Mouse (Mus musculus) CH12F3 (cell line): ENCODE data around the gene Vps13c.

Source experiments
- in situ Hi-C: fragments of 300-500 bp; cut with MboI; formaldehyde crosslinking; loops from 2 replicates; pipeline ENCODE4 v1.14.3; 2020; ENCODE audit warnings: low sequenced_read_pairs

Vps13c gene

DNA sequence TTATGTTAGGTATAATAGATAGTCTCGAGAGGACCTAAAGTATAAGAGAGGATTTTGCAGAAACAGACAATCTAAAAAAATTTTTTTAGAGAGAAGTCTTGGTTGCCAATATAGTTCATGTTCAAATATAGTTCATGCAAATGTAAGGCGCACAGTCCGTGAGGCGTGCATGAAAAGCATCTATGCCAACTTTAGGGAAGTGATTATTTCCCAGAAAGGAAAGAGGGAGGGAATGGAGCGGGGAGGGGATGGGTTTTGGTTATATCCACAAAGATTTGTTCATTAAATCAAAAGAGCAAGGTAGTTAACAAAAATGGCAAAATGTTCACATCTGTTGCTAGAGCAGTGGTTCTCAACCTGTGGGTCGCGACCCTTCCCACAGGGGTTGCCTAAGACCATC lies 166.4 kb downstream of the Vps13c start:
- in situ Hi-C loops, result loop anchor here (25.0 kb wide), 2 partner anchors 1356 to 1456 kb away; partner anchors contain the start of gene Anxa2

- in situ Hi-C loops, result loop anchor here (25.0 kb wide), 2 partner anchors 1347 to 1447 kb away; partner anchors contain the start of gene Anxa2
Measured at GRCm38 (mm10) chr9:68014991-68015396, 174.8 kb downstream of the Vps13c start.

DNA sequence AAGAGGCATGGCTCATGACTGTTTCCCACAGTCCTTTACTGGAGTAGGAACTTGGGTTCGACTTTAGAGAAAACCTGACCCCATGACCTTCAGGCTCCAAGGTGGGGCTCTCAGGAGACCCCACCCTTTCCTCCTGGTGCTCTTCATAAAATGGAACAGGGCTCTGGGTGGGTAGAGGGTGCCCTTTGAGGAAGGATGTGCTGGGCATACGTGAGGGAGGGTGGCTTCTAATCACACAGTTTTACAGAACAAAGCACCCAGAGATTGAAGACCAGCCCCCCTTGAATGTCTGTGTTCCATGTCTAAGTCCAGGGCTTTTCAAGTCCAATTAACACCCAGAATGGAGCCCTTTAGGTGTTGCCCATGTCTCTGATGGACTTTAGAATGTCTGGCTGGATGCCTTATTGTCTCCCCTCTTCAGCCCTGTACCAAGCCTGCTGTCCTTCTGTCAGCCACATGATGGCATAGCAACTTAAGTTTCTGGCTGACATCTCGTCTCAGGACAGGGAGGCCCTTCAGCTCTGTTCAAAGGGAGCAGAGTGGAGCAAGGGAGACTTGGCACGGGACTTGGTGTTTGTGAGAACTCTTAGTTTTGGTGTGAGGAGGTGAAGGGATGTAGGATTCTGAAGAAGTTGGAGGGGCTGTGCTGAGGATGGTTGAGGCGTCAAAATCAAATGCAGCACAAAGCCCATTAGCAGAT lies 176.2 kb downstream of the Vps13c start:
- in situ Hi-C loops, result loop anchor here (25.0 kb wide), 2 partner anchors 1346 to 1446 kb away; partner anchors contain the start of gene Anxa2

DNA sequence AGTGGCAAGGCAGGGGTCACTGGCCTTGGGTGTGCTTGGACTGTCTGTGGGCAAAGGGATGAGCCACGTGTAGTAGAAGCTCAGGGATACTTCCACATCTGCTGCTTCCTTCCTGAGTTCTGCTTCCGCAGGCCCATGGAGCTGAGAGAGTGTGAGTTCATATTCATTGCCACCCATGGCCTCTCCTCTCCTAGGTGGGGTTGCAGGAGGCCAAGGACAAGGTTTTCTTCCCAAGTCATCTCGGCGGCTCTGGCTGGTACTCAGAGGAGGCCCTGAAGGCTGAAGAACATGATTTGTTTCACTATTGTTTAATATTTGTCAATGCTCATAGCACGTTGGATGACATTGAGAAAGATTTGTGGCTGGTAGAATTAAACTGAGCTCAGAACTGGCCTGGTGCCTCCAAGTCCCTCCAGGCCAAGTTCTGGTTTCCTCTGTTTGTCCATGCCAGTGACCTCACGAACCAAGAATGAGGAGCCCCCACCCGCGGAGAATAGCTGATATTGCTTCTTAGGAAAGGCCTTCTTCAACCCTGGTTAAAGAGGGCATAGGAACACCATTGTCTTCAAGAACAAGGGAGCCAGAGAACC lies 180.7 kb downstream of the Vps13c start:
- in situ Hi-C loops, result loop anchor here (25.0 kb wide), 2 partner anchors 1341 to 1441 kb away; partner anchors contain the start of gene Anxa2

DNA sequence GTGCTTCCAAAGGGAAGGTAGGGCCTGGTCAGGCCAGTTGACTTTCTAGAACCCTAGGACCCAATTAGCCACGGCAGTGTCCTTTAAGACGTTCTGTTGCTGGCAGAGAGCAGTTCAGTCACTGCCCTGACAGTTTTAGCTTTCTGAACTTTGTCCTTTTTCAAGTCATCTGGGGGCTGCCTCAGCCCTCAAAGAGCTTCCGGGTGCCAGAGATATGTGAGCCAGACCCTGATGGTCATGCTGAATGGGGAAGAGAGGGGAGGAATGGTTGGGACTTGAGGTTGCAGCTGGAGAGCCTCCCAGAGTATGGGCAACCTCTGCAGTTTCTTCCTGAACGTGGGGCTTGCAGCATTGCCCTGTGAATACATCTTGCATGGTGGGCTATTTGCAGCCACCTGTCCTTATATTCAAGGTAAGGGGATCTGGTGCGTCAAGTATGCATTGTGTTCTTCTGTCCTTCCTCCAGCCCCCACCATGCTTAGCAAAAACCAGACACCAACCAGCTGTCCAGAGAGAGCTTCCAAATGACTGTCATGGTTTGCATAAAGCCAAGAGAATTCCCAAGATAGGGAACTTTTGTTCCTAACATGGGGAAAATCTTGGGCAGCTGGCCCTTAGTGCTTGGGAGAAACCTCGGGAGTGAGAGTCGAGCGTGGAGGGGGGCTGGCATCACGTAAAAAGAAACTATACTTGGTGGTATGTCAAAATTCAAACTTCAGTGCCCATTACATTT lies 182.3 kb downstream of the Vps13c start:
- in situ Hi-C loops, result loop anchor here (25.0 kb wide), 2 partner anchors 1340 to 1440 kb away; partner anchors contain the start of gene Anxa2

GRCm38 (mm10) chr9:68028631-68029030 lies 188.4 kb downstream of the Vps13c start:
- in situ Hi-C loops, result no loop called here

DNA sequence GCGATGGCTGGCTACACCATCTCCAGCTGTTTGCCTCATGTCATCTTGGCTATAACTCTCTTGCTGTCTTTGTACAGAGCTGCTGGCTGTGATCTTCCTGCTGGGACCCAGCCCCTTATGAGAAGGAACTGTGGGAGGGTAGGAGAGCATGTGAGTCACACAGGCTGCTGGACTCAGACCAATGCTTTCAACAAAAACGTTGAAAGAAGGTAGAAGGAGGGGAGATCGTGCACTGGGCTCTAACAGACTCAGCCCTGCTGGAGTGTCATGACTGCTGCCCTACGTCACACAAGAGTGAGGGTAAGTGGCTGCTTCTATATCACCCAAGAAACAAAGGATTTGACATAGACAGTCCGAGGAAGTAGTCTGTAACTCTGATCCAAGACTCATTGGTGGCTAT lies 193.6 kb downstream of the Vps13c start:
- in situ Hi-C loops, result no loop called here
